Mouse (Mus musculus) common myeloid progenitor, adult 5-6 weeks (primary cell): ENCODE data around the gene Tmem39b. TPM values are rescaled to one million over a fixed set of nuclear protein-coding genes. Genes with fewer than 3 reads are reported as not detected.
"Not testable (repeated sequence)": the region's sequence is repeated elsewhere in the genome, so short reads cannot be mapped to it uniquely, and the experiment has no call there.

Source experiments
- ATAC-seq: replicated peaks from 2 replicates; pipeline ENCODE4 v1.8.0; 2016; ENCODE audit warnings: low read depth, mild to moderate bottlenecking, moderate TSS enrichment, inconsistent platforms; ENCODE audit not compliant: poor library complexity, severe bottlenecking
- total RNA-seq: library from RNA; stranded (forward); fragments of 200-1000, 187-1606 nt; gene quantifications from 2 replicates; pipeline ENCODE4 v1.2.3, GENCODE M21; 2017

Gene Tmem39b
- total RNA-seq = 7.9 and 9.6 TPM in 2 replicates

GRCm38 (mm10) chr4:129696158-129696985 is at the start of gene Tmem39b:
Gene Tmem39b (minus strand): TSS chr4:129696838.
- ATAC-seq = peak; percentile 72

GRCm38 (mm10) chr4:129746106-129746505 is 49.5 kb upstream of the Tmem39b start:
- no peak for ATAC-seq

- no peak for ATAC-seq
Measured at GRCm38 (mm10) chr4:129743494-129743893, 46.9 kb upstream of the Tmem39b start.

- no peak for ATAC-seq
Measured at GRCm38 (mm10) chr4:129743010-129743390, 46.4 kb upstream of the Tmem39b start.

DNA sequence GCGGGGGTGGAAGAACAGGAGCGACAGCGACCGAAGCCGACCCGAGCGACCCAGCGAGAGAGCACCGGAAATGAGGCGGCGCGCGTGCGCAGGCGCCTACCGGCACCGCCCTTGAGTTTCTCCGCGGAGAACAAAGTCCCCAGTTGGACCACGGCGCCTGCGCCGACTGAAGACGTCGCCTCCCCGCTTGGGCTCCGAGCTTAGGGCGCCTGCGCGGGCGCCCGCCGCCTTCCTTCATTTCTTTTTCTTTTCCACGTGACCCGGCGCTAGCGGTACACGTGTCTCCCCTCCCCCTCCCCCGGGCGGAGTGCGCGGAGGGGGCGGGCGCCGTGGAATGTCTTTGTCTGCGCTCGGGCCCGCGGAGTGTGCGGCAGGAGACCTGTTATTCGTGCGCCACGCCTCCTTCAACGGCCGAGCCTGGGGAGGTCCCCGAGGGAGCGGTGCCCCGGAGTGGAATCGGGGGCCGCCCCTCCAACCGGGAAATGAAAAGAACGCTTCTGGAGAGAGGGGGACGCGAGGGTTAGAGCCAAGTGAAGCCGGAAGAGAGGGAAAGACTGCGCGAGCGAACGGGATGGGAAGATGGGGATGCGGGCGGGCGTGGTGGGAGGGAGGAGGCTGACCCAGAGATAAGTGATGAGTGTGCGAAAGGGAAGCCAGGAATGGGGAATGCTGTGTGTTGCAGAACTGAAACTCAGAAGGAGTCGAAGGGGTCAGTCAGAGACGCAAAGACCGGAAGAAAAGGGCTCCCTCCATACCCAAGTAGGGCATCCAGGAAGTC is 45.8 kb upstream of the Tmem39b start, which contains the start of gene Khdrbs1:
Gene Khdrbs1, minus strand, starts transcription at position 72 of the 778 bp plus-strand sequence.
- peak; percentile 82 for ATAC-seq

- no peak for ATAC-seq
Measured at GRCm38 (mm10) chr4:129741974-129742231, 45.3 kb upstream of the Tmem39b start.

DNA sequence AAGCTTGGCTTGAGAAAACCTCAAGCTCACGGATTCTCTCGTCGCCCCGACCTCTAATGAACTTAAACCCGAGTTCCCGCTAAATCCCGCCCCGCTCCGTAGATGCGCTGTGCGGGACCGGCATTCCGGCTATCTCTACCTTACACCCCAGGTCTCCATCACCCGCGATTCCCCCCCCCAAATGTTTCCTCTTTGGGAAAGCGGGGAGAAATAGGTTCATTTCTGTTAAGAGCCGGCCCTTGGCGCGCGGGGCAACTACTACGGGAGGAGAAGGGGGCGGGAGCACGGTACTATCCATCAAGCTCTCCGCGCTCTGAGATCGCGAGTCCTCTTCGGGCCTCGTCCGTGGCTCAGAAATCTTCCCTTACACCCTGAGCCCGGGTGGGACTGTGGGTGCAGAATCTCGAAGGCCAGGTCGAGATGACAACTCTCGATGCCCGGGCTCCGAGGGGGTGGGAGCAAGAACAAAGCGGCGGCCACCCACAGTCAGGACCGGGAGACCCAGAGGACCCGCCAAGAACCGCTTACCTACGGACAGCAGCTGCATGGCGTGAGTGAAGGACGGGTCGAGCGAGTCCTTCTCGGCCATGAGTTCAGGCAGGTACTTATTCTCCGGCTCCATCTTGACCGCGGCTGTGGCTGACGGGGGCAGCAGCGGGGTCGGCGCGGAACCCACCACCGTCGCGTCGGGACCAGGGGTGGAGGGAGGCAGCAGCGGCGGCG is 44.8 kb upstream of the Tmem39b start:
- ATAC-seq = peak; percentile 17; the same call in 1 of the 2 replicates

- no peak for ATAC-seq
Measured at GRCm38 (mm10) chr4:129739111-129739645, 42.5 kb upstream of the Tmem39b start.

DNA sequence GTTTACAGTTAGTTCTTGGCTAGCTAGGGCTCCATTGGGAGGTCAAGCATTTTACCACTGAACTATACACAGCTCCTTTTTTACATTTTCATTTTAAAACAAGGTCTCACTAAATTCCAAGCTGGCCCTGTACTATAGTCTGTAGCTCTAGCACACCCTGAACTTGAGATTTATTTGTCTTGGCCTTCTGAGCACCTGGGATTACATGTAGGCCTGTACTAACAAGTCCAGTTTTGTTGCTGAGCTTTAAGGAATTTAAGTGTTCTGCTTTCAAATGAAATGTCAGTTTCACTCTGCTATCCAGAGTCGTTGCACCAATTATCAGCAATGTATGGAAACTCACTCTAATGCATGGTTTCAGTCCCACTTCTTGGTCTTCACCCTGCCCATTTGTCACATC is 39.5 kb upstream of the Tmem39b start:
- ATAC-seq = no peak

DNA sequence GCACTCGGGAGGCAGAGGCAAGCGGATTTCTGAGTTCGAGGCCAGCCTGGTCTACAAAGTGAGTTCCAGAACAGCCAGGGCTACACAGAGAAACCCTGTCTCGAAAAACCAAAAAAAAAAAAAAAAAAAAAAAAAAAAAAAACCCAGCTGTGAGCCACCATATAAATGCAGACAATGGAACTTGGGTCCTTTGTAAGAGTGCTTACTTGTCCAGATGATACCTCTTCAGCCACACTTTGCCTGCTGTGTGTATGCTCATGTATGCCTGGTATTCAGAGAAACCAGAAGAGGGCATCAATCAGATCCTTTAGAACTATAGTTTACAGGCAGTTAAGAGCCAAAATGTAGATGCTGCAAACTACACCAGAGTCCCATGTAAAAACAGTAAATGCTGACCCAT is 38.8 kb upstream of the Tmem39b start:
- not testable (repeated sequence) for ATAC-seq

DNA sequence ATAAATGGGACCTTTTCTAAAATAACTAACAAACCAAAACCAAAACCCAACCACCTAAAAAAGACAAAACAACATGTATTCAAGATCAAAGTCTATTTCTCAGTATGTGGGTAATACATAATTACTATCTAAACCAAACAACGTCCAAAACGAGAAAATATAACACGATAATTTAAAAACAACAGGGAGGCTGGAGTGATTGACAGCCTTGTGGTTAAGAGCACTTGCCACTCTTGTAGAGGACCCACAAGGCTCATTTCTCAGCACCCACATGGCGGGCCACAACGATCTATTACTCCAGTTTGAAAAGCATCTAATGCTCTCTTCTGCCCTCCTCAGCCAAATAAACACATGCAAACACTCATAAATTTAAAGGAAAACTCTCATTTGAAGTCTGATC is 34.8 kb upstream of the Tmem39b start:
- ATAC-seq = no peak

GRCm38 (mm10) chr4:129716310-129716709 is 19.7 kb upstream of the Tmem39b start:
- ATAC-seq = no peak

- no peak for ATAC-seq
Measured at GRCm38 (mm10) chr4:129709486-129710129, 13.0 kb upstream of the Tmem39b start.

DNA sequence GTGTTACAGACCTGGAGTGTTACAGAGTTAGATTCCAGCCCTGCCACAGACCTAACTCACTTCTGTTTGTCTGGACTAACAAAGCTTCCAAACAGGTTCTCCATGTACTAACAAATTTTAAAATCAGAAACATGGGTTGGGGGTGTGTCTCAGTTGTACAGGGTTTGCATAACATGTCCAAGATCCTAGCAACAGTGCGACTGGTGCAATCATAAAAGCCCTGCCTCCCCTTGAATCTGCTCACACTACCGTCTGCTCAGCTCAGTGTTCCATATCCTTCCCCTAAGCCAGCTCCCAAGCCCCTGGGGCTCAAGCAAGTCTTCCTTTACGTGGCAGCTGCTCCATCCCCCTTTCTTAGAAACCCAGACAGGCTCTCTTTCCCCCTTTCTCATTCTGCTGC is 10.1 kb upstream of the Tmem39b start:
- no peak for ATAC-seq

DNA sequence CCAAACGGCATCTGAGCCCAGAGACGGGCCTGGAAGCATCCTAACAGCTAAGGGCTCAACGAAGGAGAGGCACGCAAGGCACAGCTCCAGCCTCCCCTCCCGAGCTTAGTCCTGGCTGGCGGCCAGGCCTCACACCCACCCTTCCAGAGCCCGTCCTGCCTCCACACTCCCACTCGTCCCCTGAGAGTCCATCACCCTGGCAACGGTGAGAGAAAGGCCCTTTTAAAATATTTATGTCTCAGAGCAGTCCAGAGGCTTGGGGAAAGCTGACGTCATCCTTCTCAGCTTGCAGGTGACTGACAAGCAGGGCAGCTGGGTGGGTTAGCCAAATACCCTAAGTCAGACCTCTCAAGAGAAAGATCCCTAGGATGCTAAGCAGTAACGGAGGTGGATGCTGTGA is 5.8 kb upstream of the Tmem39b start:
- ATAC-seq = no peak

GRCm38 (mm10) chr4:129701503-129702377 is 5.1 kb upstream of the Tmem39b start:
- peak; percentile 70 for ATAC-seq

DNA sequence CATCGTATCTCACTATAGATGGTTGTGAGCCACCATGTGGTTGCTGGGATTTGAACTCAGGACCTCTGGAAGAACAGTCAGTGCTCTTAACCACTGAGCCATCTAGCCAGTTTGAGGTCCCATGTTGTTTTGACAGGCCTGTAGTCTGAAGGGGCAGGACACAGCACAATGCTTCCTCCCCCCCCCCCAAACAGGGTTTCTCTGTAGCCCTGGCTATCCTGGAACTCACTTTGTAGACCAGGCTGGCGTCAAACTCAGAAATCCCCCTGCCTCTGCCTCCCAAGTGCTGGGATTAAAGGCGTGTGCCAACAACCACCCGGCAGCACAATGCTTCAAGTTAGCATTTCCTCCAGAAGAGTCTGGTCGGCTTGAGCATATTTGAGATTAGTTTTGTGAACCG is 4.0 kb upstream of the Tmem39b start:
- not testable (repeated sequence) for ATAC-seq

DNA sequence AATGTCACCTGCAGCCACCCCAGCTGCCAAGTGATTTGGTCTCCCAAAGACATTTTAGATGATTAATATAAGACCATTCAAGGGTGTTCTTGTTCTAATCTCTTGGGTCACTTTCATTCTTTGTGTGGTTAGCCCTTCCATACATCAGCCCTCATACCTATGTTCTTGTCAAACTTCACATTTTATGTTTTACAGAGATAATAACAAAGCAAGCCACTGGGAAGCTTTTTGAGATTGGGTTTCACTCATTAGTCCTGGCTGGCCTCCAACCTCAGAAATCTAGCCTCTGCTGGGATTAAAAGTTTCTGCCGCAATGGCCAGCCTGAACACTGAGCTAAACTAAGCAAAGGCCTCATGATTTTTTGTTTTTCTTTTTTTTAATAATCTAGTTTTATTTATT is 3.6 kb upstream of the Tmem39b start:
- no peak for ATAC-seq

DNA sequence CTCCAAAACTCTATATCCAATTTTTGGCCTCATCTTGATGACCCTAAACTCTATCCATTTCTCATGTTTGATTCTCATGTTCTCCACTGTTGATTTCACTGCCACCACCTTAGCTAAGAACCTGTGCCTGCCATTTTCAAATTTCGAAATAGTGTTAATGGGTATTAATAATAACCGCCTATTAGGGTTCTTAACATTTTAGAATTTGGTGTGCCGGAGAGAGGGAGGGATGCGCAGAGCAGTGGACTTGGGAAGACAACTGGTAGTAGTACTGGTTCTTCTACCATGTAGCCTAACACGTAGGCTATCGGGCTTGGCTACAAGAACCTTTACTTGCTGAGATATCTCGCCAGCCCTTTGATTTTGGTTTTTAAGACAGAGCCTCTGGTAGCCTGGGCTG is 553 bp upstream of the Tmem39b start:
- ATAC-seq = no peak
